Mouse (Mus musculus) thymus, postnatal 25 days (tissue): ENCODE results near the gene Ranbp3l.
"Not testable (repeated sequence)": the region's sequence is repeated elsewhere in the genome, so short reads cannot be mapped to it uniquely, and the experiment has no call there.

Experiments used
- DNase-seq: peaks from one replicate; pipeline ENCODE4 v3.0.0; 2022

The Ranbp3l gene

GRCm38 (mm10) chr15:8967573-8968228, at the start of gene Ranbp3l:
Gene Ranbp3l (plus strand): TSS chr15:8967949.
- DNase-seq: no peak

- DNase-seq: no peak
Measured at GRCm38 (mm10) chr15:8930061-8930460, 37.7 kb upstream of the Ranbp3l start.

- DNase-seq: no peak
Measured at GRCm38 (mm10) chr15:8936911-8937310, 30.8 kb upstream of the Ranbp3l start.

GRCm38 (mm10) chr15:8940861-8941260, 26.9 kb upstream of the Ranbp3l start:
- DNase-seq: no peak

GRCm38 (mm10) chr15:8950856-8951255, 16.9 kb upstream of the Ranbp3l start:
- DNase-seq: no peak

- DNase-seq: no peak
Measured at GRCm38 (mm10) chr15:8963323-8963722, 4.4 kb upstream of the Ranbp3l start.

GRCm38 (mm10) chr15:8968229-8968595, 463 bp downstream of the Ranbp3l start:
- DNase-seq: no peak

- no peak for DNase-seq
Measured at GRCm38 (mm10) chr15:8969061-8969635, 1.4 kb downstream of the Ranbp3l start.

- DNase-seq: no peak
Measured at GRCm38 (mm10) chr15:8991211-8991610, 23.5 kb downstream of the Ranbp3l start.

- no peak for DNase-seq
Measured at GRCm38 (mm10) chr15:8991859-8992838, 24.4 kb downstream of the Ranbp3l start.

GRCm38 (mm10) chr15:8994608-8995277, 27.0 kb downstream of the Ranbp3l start:
- no peak for DNase-seq

- DNase-seq: no peak
Measured at GRCm38 (mm10) chr15:8995490-8995889, 27.7 kb downstream of the Ranbp3l start.

GRCm38 (mm10) chr15:9002762-9003161, 35.0 kb downstream of the Ranbp3l start:
- DNase-seq: no peak

- DNase-seq: no peak
Measured at GRCm38 (mm10) chr15:9009196-9009595, 41.4 kb downstream of the Ranbp3l start.

- no peak for DNase-seq
Measured at GRCm38 (mm10) chr15:9014541-9014940, 46.8 kb downstream of the Ranbp3l start.

GRCm38 (mm10) chr15:9015496-9015895, 47.7 kb downstream of the Ranbp3l start:
- DNase-seq: not testable (repeated sequence)

GRCm38 (mm10) chr15:9055704-9056103, 88.0 kb downstream of the Ranbp3l start:
- no peak for DNase-seq

- no peak for DNase-seq
Measured at GRCm38 (mm10) chr15:9059856-9060255, 92.1 kb downstream of the Ranbp3l start.

- DNase-seq: no peak
Measured at GRCm38 (mm10) chr15:9061150-9061882, 93.6 kb downstream of the Ranbp3l start.

- no peak for DNase-seq
Measured at GRCm38 (mm10) chr15:9068881-9069280, 101.1 kb downstream of the Ranbp3l start.

- no peak for DNase-seq
Measured at GRCm38 (mm10) chr15:9070353-9070752, 102.6 kb downstream of the Ranbp3l start.

- peak; percentile 95 for DNase-seq
Measured at GRCm38 (mm10) chr15:9070912-9071555, 103.3 kb downstream of the Ranbp3l start, which contains the start of gene Nadk2. Gene Nadk2 (plus strand): TSS chr15:9071260.
